Mouse (Mus musculus): ENCODE data around the gene Mtg1. TPM values are rescaled to one million over a fixed set of nuclear protein-coding genes. Genes with fewer than 3 reads are reported as not detected.
"Not testable (repeated sequence)": the region's sequence is repeated elsewhere in the genome, so short reads cannot be mapped to it uniquely, and the experiment has no call there.

Mtg1 gene
- polyA plus RNA-seq, 1 experiment from 2014 or later = 29.3 TPM

DNA sequence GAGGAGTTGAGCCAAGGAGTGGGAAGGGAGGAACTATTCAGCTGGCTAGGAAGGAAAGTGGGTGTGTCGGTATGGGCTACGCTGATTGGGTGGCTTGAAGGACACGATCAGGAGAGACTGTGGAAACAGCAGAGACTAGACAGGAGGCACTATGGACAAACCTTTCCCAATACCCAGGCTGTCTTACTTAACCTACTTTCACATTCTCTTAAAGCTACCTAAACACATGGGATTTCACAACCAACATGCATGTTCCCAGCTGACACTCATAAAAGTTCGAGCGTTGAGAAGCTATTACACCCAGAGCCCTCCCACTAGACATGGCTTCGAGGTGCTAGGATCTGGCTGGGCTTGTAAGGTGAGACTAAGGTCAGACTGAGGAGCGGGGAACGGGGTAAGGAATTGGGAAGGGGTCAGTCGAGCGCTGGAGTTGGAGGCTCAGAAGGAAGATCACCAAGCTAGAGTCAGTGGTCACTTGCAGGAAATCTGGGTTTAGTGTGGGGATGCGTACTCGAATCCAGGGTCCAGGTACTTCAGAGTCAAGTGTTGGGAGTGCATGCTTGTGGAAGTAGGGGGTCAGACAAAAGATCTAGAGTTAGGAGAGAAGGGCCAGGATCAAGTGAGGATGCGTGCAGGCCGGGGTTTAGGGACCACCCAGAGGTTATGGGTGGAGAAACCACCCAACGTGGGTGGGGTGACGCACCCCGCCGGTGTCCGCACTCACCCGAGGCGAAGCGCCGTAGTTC, 21.6 kb upstream of the Mtg1 start, which contains the start of gene Paox:
Gene Paox, plus strand, starts transcription at position 217 of the 746 bp plus-strand sequence.
- Histone ChIP-seq H3K27me3 (ENCODE audit: insufficient read depth, poor library complexity, severe bottlenecking) (no peaks in the 10 kb centered on the region), H3K4me1 (peaks cover 5% of the 10 kb centered on the region; the same call in 1 of the 2 replicates), H3K27ac (peak within 1 kb of the TSS; percentile 94), H3K36me3 (peaks cover 21% of the 10 kb centered on the region), H3K4me3 (peak within 1 kb of the TSS; percentile 81), H3K9me3 (no peaks in the 10 kb centered on the region)
- no peak for DNase-seq (ENCODE audit: low spot score)
- WGBS = 2% methylated on average over 23 of the region's 23 CpGs

- H3K36me3 ChIP-seq = peaks cover 14% of the 10 kb centered on the region
- H3K4me3 ChIP-seq = peak within 1 kb of the TSS; percentile 81
- no peaks in the 10 kb centered on the region for H3K9me3 ChIP-seq
- 4% methylated on average over 28 of the region's 28 CpGs for WGBS
- H3K4me1 ChIP-seq = peaks cover 5% of the 10 kb centered on the region; the same call in 1 of the 2 replicates
- DNase-seq (ENCODE audit: low spot score) = peak; percentile 95
- peak within 1 kb of the TSS; percentile 94 for H3K27ac ChIP-seq
- no peaks in the 10 kb centered on the region for H3K27me3 ChIP-seq (ENCODE audit: insufficient read depth, poor library complexity, severe bottlenecking)
Measured at GRCm38 (mm10) chr7:140116329-140117054, 20.9 kb upstream of the Mtg1 start, which contains the start of gene Echs1. Echs1 (minus strand) TSS chr7:140116476.

- no peak overlapping the region for H3K27ac ChIP-seq
- no peaks in the 10 kb centered on the region for H3K27me3 ChIP-seq (ENCODE audit: insufficient read depth, poor library complexity, severe bottlenecking)
- 84% methylated on average over 2 of the region's 2 CpGs for WGBS
- no peaks in the 10 kb centered on the region for H3K9me3 ChIP-seq
- peaks cover 6% of the 10 kb centered on the region; the same call in 1 of the 2 replicates for H3K4me1 ChIP-seq
- H3K4me3 ChIP-seq = no peak overlapping the region
- H3K36me3 ChIP-seq = no peaks in the 10 kb centered on the region
- no peak for DNase-seq (ENCODE audit: low spot score)
Measured at GRCm38 (mm10) chr7:140120484-140120883, 16.9 kb upstream of the Mtg1 start.

DNA sequence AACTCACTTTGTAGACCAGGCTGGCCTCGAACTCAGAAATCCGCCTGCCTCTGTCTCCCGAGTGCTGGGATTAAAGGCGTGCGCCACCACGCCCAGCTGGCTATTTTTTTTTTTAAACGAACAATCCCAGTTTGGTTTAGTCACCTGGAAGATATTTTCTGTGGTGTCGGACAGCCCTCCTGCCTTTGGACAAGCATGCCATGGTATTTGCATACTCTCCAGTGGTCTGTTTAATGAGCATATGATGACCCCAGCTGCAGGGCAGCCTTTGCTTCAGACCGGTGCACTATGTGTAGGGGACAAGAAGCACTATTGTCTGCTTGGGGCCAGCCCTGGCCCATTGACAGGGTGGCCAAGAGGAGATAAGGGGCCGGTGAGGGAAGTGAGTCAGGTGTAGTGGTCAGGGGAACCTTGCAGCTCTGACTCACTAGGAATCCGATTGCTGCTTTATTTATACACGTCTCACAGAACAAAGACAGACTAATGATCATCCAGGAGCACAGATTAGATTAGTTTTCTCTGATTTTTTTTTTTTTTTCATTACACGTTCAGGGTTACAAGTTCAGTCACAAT, 15.9 kb upstream of the Mtg1 start:
- no peak overlapping the region for H3K4me3 ChIP-seq
- H3K27ac ChIP-seq = no peak overlapping the region
- peaks cover 8% of the 10 kb centered on the region; the same call in 1 of the 2 replicates for H3K4me1 ChIP-seq
- H3K27me3 ChIP-seq (ENCODE audit: insufficient read depth, poor library complexity, severe bottlenecking) = no peaks in the 10 kb centered on the region
- no peaks in the 10 kb centered on the region for H3K9me3 ChIP-seq
- DNase-seq (ENCODE audit: low spot score) = no peak
- WGBS = 71% methylated on average over 13 of the region's 13 CpGs
- no peaks in the 10 kb centered on the region for H3K36me3 ChIP-seq

GRCm38 (mm10) chr7:140122765-140123164, 14.6 kb upstream of the Mtg1 start:
- DNase-seq (ENCODE audit: low spot score) = no peak
- H3K36me3 ChIP-seq = no peaks in the 10 kb centered on the region
- no peak overlapping the region for H3K27ac ChIP-seq
- H3K9me3 ChIP-seq = no peaks in the 10 kb centered on the region
- peaks cover 13% of the 10 kb centered on the region for H3K4me1 ChIP-seq
- no peak overlapping the region for H3K4me3 ChIP-seq
- H3K27me3 ChIP-seq (ENCODE audit: insufficient read depth, poor library complexity, severe bottlenecking) = no peaks in the 10 kb centered on the region
- WGBS = 27% methylated on average over 4 of the region's 4 CpGs

GRCm38 (mm10) chr7:140124382-140124781, 13.0 kb upstream of the Mtg1 start:
- H3K27ac ChIP-seq = no peak overlapping the region
- H3K27me3 ChIP-seq (ENCODE audit: insufficient read depth, poor library complexity, severe bottlenecking) = no peaks in the 10 kb centered on the region
- peaks cover 4% of the 10 kb centered on the region for H3K36me3 ChIP-seq
- no peak for DNase-seq (ENCODE audit: low spot score)
- no peak overlapping the region for H3K4me3 ChIP-seq
- no peaks in the 10 kb centered on the region for H3K9me3 ChIP-seq
- WGBS = 83% methylated on average over 1 of the region's 1 CpGs
- H3K4me1 ChIP-seq = peaks cover 13% of the 10 kb centered on the region

GRCm38 (mm10) chr7:140125278-140126021, 11.9 kb upstream of the Mtg1 start:
- Histone ChIP-seq H3K4me3 (peak overlapping the region; percentile 82), H3K27me3 (ENCODE audit: insufficient read depth, poor library complexity, severe bottlenecking) (no peaks in the 10 kb centered on the region), H3K9me3 (no peaks in the 10 kb centered on the region), H3K27ac (peak overlapping the region; percentile 94), H3K36me3 (peaks cover 15% of the 10 kb centered on the region), H3K4me1 (peaks cover 13% of the 10 kb centered on the region)
- peak; percentile 98 for DNase-seq (ENCODE audit: low spot score)
- 2% methylated on average over 40 of the region's 40 CpGs for WGBS

GRCm38 (mm10) chr7:140126022-140126350, 11.4 kb upstream of the Mtg1 start:
- Histone ChIP-seq H3K27me3 (ENCODE audit: insufficient read depth, poor library complexity, severe bottlenecking) (no peaks in the 10 kb centered on the region), H3K9me3 (no peaks in the 10 kb centered on the region), H3K27ac (peak overlapping the region; percentile 94), H3K36me3 (peaks cover 18% of the 10 kb centered on the region), H3K4me3 (peak overlapping the region; percentile 82), H3K4me1 (peaks cover 13% of the 10 kb centered on the region)
- no peak for DNase-seq (ENCODE audit: low spot score)
- 7% methylated on average over 5 of the region's 5 CpGs for WGBS

DNA sequence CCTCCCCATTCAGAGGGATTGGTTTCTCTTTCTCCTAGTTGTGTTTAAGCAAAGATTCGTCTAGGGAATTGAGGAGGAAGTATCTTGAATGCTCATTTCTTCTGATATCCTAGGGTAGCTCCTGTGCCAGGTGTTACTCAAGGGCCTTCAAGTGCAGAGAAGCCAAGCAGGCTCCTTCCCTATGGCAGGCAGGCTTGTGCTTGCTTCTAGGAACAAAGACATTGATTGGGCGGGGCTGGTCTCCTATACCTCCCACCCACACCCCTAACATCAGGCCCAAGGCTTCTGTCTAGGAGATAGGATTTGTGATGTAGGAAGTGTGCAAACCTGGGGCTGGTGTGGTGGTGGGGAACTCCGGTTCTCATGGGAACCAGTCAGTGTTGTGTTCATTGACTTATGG, 10.4 kb upstream of the Mtg1 start:
- Histone ChIP-seq H3K4me1 (peaks cover 13% of the 10 kb centered on the region), H3K27ac (no peak overlapping the region), H3K36me3 (peaks cover 22% of the 10 kb centered on the region), H3K4me3 (no peak overlapping the region), H3K27me3 (ENCODE audit: insufficient read depth, poor library complexity, severe bottlenecking) (no peaks in the 10 kb centered on the region), H3K9me3 (no peaks in the 10 kb centered on the region)
- 85% methylated on average over 3 of the region's 3 CpGs for WGBS
- DNase-seq (ENCODE audit: low spot score) = no peak

- H3K36me3 ChIP-seq = peaks cover 22% of the 10 kb centered on the region
- H3K9me3 ChIP-seq = no peaks in the 10 kb centered on the region
- 80% methylated on average over 2 of the region's 2 CpGs for WGBS
- H3K27me3 ChIP-seq (ENCODE audit: insufficient read depth, poor library complexity, severe bottlenecking) = no peaks in the 10 kb centered on the region
- peaks cover 13% of the 10 kb centered on the region for H3K4me1 ChIP-seq
- no peak overlapping the region for H3K27ac ChIP-seq
- DNase-seq (ENCODE audit: low spot score) = no peak
- no peak overlapping the region for H3K4me3 ChIP-seq
Measured at GRCm38 (mm10) chr7:140127911-140128310, 9.5 kb upstream of the Mtg1 start.

DNA sequence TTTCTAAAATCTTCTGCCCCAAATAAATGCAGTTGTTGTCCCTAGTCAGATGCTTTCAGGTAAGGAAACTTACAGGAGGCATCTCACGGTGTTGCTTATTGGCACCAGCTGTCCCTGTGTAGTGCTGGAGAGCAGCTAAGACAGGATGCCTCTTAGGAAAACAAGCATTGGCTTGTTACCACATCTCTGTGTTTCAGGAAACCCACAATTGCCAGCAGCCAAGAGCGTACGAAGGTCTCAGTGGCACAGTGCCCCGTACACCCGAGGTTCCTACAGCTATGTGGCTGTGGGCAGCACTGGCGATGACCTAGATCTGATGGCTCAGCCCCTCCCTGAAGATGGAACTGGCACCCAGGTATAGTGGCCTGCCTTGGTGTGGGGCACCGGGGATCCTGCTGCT, 5.2 kb upstream of the Mtg1 start:
- not testable (repeated sequence) for DNase-seq (ENCODE audit: low spot score); H3K4me3 ChIP-seq; H3K9me3 ChIP-seq; H3K27ac ChIP-seq; H3K4me1 ChIP-seq; H3K27me3 ChIP-seq (ENCODE audit: insufficient read depth, poor library complexity, severe bottlenecking)
- 94% methylated on average over 7 of the region's 7 CpGs for WGBS
- H3K36me3 ChIP-seq = peaks cover 25% of the 10 kb centered on the region

- DNase-seq (ENCODE audit: low spot score) = not testable (repeated sequence)
Measured at GRCm38 (mm10) chr7:140134033-140134432, 3.3 kb upstream of the Mtg1 start.

More at GRCm38 (mm10) chr7:140134033-140134432, 3.3 kb upstream of the Mtg1 start:
- WGBS = 81% methylated on average over 7 of the region's 7 CpGs
- not testable (repeated sequence) for H3K27me3 ChIP-seq (ENCODE audit: insufficient read depth, poor library complexity, severe bottlenecking); H3K4me3 ChIP-seq; H3K9me3 ChIP-seq; H3K4me1 ChIP-seq; H3K27ac ChIP-seq
- H3K36me3 ChIP-seq = peaks cover 24% of the 10 kb centered on the region
